Mouse (Mus musculus) embryonic fibroblast, embryonic 13.5 days (primary cell): ENCODE data around the gene Dock6.

Experiments used
- CTCF ChIP-seq: IDR thresholded peaks from 2 replicates; pipeline ENCODE4 v1.5.1; 2011; ENCODE audit warnings: mild to moderate bottlenecking, control low read depth, low read length, moderate library complexity, borderline replicate concordance; ENCODE audit not compliant: insufficient read depth
- POLR2A ChIP-seq: IDR thresholded peaks from 2 replicates; pipeline ENCODE4 v1.6.1; 2011; ENCODE audit warnings: low read depth, mild to moderate bottlenecking, control low read depth, low read length, moderate library complexity

DNA sequence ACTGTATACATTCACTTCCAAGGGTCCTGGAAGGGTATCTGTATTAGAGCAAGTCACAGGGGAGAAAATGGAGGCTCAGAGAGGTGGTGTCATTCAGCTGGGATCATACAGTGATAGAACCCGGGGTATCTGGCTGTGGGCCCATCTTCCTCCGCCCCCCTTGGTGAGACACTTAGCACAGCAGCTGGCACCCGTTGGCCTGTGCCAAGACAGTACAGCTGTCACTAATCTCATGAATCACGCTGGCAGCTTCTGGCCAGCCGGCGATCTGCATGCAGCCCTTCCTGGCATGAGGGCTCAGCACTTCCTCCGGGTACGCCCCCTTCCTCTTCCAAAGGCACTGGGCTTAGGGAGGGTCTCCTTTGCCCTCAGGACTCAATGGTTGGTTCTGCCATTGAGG lies 59.8 kb downstream of the Dock6 start:
- TF ChIP-seq CTCF: no peak
- no peak for TF ChIP-seq POLR2A
